Mouse (Mus musculus): ENCODE data around the gene Sdc3. TPM values are rescaled to one million over a fixed set of nuclear protein-coding genes. Genes with fewer than 3 reads are reported as not detected.

Gene Sdc3
- 100 to 1,000 TPM; 245 to 282 TPM for total RNA-seq (2023)

DNA sequence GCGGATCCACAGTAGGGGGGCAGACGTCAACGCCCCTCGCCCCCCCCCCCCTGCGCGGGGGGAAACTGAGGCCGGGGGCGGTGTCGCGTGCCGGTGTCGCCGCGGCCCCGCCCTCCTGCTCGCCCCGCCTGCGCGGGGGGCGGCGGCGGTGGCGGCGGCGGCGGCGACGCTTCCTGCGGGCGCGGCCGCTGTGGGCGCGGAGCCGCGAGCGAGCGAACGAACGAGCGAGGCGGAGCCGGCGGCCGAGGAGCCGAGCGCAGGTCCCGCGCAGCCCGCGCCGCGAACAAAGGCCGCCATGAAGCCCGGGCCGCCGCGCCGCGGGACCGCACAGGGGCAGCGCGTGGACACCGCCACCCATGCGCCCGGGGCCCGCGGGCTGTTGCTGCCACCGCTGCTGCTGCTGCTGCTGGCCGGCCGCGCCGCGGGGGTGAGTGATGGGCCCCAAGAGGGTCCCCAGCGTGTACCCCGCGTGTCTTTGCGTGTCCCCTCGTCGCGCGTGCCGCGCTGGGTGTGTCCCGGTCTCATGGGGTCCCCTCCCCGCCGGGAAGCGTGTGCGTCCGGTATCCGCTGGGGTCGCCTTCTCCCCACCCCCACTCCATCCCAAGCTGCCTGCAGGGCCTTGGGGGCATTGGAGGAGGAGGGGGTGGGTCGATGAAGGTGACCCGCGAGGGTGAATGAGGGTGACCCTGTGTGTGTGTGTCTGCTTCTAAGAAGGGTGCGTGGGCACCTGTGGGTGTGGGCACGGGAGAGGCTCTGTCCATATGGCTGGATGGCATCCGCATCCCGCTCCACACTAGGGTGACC is at the start of gene Sdc3:
TSS of gene Sdc3 (plus strand) at position 162 of the 804 bp plus-strand sequence.

Other genes starting within 250 kb of the Sdc3 start
- gene Nkain1, start 218.4 kb upstream of the Sdc3 start, total RNA-seq (2023), result not detected
- 100 to 1,000 TPM in 1 of 2 experiments, 10 to 100 TPM in 1; 85.0 to 103 TPM for gene Pum1, start 129.2 kb upstream of the Sdc3 start, total RNA-seq (2023)
- gene Laptm5, start 120.6 kb downstream of the Sdc3 start, total RNA-seq (2023), result 1,000 to 10,000 TPM; 1,776 to 1,785 TPM
- under 1 TPM; 0.79 to 0.85 TPM for gene Matn1, start 151.8 kb downstream of the Sdc3 start, total RNA-seq (2023)